Mouse (Mus musculus): Measurements from ENCODE around the gene 0610030E20Rik. TPM values are rescaled to one million over a fixed set of nuclear protein-coding genes. Genes with fewer than 3 reads are reported as not detected.
A peak's percentile ranks its signal among the peaks of the same experiment; 100 is the strongest.

Gene 0610030E20Rik
- polyA plus RNA-seq, 1 experiment from 2014 or later = 36.0 TPM

- H3K27ac ChIP-seq (replicated peaks) = no peak overlapping the region
- 82% methylated on average over 6 of the region's 6 CpGs for WGBS
These were observed 23.2 kb upstream of the 0610030E20Rik start for GRCm38 (mm10) chr6:72323786-72324508.

GRCm38 (mm10) chr6:72326274-72326673 lies 20.8 kb upstream of the 0610030E20Rik start:
- H3K27me3 ChIP-seq = no peaks in the 10 kb centered on the region
- 61% methylated on average over 6 of the region's 6 CpGs for WGBS
- H3K4me2 ChIP-seq (replicated peaks) = no peak overlapping the region
- H3K27ac ChIP-seq (replicated peaks) = no peak overlapping the region
- no peak overlapping the region for H3K4me3 ChIP-seq (replicated peaks)
- H3K9ac ChIP-seq = no peak overlapping the region
- no peak for ATAC-seq (ENCODE audit: insufficient number of reproducible peaks, low FRiP score, low TSS enrichment, low read depth)
- H3K4me1 ChIP-seq = no peaks in the 10 kb centered on the region
- peaks cover 81% of the 10 kb centered on the region for H3K36me3 ChIP-seq
- H3K9me3 ChIP-seq (replicated peaks) = no peaks in the 10 kb centered on the region

More at GRCm38 (mm10) chr6:72323786-72324508, 23.2 kb upstream of the 0610030E20Rik start:
- no peak for ATAC-seq (ENCODE audit: insufficient number of reproducible peaks, low FRiP score, low TSS enrichment, low read depth)
- Histone ChIP-seq H3K9ac (no peak overlapping the region), H3K27me3 (no peaks in the 10 kb centered on the region), H3K4me3 (replicated peaks) (no peak overlapping the region), H3K4me1 (no peaks in the 10 kb centered on the region), H3K36me3 (peaks cover 87% of the 10 kb centered on the region), H3K9me3 (replicated peaks) (no peaks in the 10 kb centered on the region), H3K4me2 (replicated peaks) (no peak overlapping the region)

- Histone ChIP-seq H3K4me2 (replicated peaks) (no peak overlapping the region), H3K36me3 (peaks cover 82% of the 10 kb centered on the region), H3K9me3 (replicated peaks) (no peaks in the 10 kb centered on the region), H3K27me3 (no peaks in the 10 kb centered on the region), H3K4me1 (no peaks in the 10 kb centered on the region), H3K4me3 (replicated peaks) (no peak overlapping the region), H3K9ac (no peak overlapping the region), H3K27ac (replicated peaks) (no peak overlapping the region)
- no peak for ATAC-seq (ENCODE audit: insufficient number of reproducible peaks, low FRiP score, low TSS enrichment, low read depth)
- WGBS = 81% methylated on average over 5 of the region's 5 CpGs
These were observed 18.1 kb upstream of the 0610030E20Rik start for GRCm38 (mm10) chr6:72329019-72329418.

- H3K4me1 ChIP-seq = no peaks in the 10 kb centered on the region
- no peak overlapping the region for H3K27ac ChIP-seq (replicated peaks)
- H3K4me2 ChIP-seq (replicated peaks) = no peak overlapping the region
- peaks cover 77% of the 10 kb centered on the region for H3K36me3 ChIP-seq
- H3K4me3 ChIP-seq (replicated peaks) = no peak overlapping the region
- WGBS = 91% methylated on average over 4 of the region's 4 CpGs
- H3K27me3 ChIP-seq = no peaks in the 10 kb centered on the region
- H3K9me3 ChIP-seq (replicated peaks) = no peaks in the 10 kb centered on the region
- H3K9ac ChIP-seq = no peak overlapping the region
- ATAC-seq (ENCODE audit: insufficient number of reproducible peaks, low FRiP score, low TSS enrichment, low read depth) = no peak
These were observed 17.0 kb upstream of the 0610030E20Rik start for GRCm38 (mm10) chr6:72330133-72330532.

GRCm38 (mm10) chr6:72333111-72333510 lies 14.0 kb upstream of the 0610030E20Rik start:
- Histone ChIP-seq H3K9ac (no peak overlapping the region), H3K9me3 (replicated peaks) (no peaks in the 10 kb centered on the region), H3K36me3 (peaks cover 82% of the 10 kb centered on the region), H3K4me1 (no peaks in the 10 kb centered on the region), H3K4me3 (replicated peaks) (no peak overlapping the region), H3K27me3 (no peaks in the 10 kb centered on the region), H3K27ac (replicated peaks) (no peak overlapping the region), H3K4me2 (replicated peaks) (no peak overlapping the region)
- ATAC-seq (ENCODE audit: insufficient number of reproducible peaks, low FRiP score, low TSS enrichment, low read depth) = no peak
- WGBS = 63% methylated on average over 5 of the region's 5 CpGs

- no peak overlapping the region for H3K4me3 ChIP-seq (replicated peaks)
- ATAC-seq (ENCODE audit: insufficient number of reproducible peaks, low FRiP score, low TSS enrichment, low read depth) = no peak
- H3K36me3 ChIP-seq = peaks cover 43% of the 10 kb centered on the region
- H3K4me2 ChIP-seq (replicated peaks) = no peak overlapping the region
- no peaks in the 10 kb centered on the region for H3K9me3 ChIP-seq (replicated peaks)
- H3K27ac ChIP-seq (replicated peaks) = no peak overlapping the region
- 46% methylated on average over 2 of the region's 2 CpGs for WGBS
- no peak overlapping the region for H3K9ac ChIP-seq
- no peaks in the 10 kb centered on the region for H3K27me3 ChIP-seq
- peaks cover 16% of the 10 kb centered on the region for H3K4me1 ChIP-seq
These were observed 6.6 kb upstream of the 0610030E20Rik start for GRCm38 (mm10) chr6:72340481-72340880.

- Histone ChIP-seq H3K27ac (replicated peaks) (peak overlapping the region; percentile 56; the same call in 1 of the 2 replicates), H3K9me3 (replicated peaks) (no peaks in the 10 kb centered on the region), H3K4me1 (peaks cover 40% of the 10 kb centered on the region), H3K9ac (peak overlapping the region; percentile 90), H3K4me2 (replicated peaks) (peak overlapping the region; percentile 76), H3K4me3 (replicated peaks) (peak overlapping the region; percentile 96), H3K36me3 (peaks cover 17% of the 10 kb centered on the region), H3K27me3 (no peaks in the 10 kb centered on the region)
- 0% methylated on average over 42 of the region's 42 CpGs for WGBS
- ATAC-seq (ENCODE audit: insufficient number of reproducible peaks, low FRiP score, low TSS enrichment, low read depth) = peak; percentile 19; the same call in 1 of the 2 replicates
These were observed 2.6 kb upstream of the 0610030E20Rik start for GRCm38 (mm10) chr6:72344396-72345073.

- Histone ChIP-seq H3K9me3 (replicated peaks) (no peaks in the 10 kb centered on the region), H3K27me3 (no peaks in the 10 kb centered on the region), H3K4me2 (replicated peaks) (peak within 1 kb of the TSS; percentile 76), H3K27ac (replicated peaks) (peak within 1 kb of the TSS; percentile 56; the same call in 1 of the 2 replicates), H3K4me1 (peaks cover 40% of the 10 kb centered on the region), H3K4me3 (replicated peaks) (peak within 1 kb of the TSS; percentile 96), H3K9ac (peak within 1 kb of the TSS; percentile 90), H3K36me3 (peaks cover 19% of the 10 kb centered on the region)
- under 1% methylated on average over 30 of the region's 30 CpGs for WGBS
- ATAC-seq (ENCODE audit: insufficient number of reproducible peaks, low FRiP score, low TSS enrichment, low read depth) = peak; percentile 80
These were observed 2.0 kb upstream of the 0610030E20Rik start, which contains the start of gene Usp39 for GRCm38 (mm10) chr6:72345074-72345567. Usp39 (minus strand) TSS chr6:72345184.

- no peaks in the 10 kb centered on the region for H3K27me3 ChIP-seq
- peak overlapping the region; percentile 76 for H3K4me2 ChIP-seq (replicated peaks)
- H3K9ac ChIP-seq = no peak overlapping the region
- WGBS = 44% methylated on average over 6 of the region's 6 CpGs
- peaks cover 24% of the 10 kb centered on the region for H3K36me3 ChIP-seq
- no peaks in the 10 kb centered on the region for H3K9me3 ChIP-seq (replicated peaks)
- no peak overlapping the region for H3K27ac ChIP-seq (replicated peaks)
- peaks cover 40% of the 10 kb centered on the region for H3K4me1 ChIP-seq
- no peak for ATAC-seq (ENCODE audit: insufficient number of reproducible peaks, low FRiP score, low TSS enrichment, low read depth)
- H3K4me3 ChIP-seq (replicated peaks) = peak overlapping the region; percentile 96
These were observed 1.5 kb upstream of the 0610030E20Rik start for GRCm38 (mm10) chr6:72345633-72346032.

GRCm38 (mm10) chr6:72346261-72346660 lies 856 bp upstream of the 0610030E20Rik start:
- Histone ChIP-seq H3K9ac (no peak overlapping the region), H3K36me3 (peaks cover 30% of the 10 kb centered on the region), H3K9me3 (replicated peaks) (no peaks in the 10 kb centered on the region), H3K4me1 (peaks cover 40% of the 10 kb centered on the region), H3K4me2 (replicated peaks) (no peak overlapping the region), H3K27ac (replicated peaks) (no peak overlapping the region), H3K27me3 (no peaks in the 10 kb centered on the region), H3K4me3 (replicated peaks) (peak overlapping the region; percentile 71; the same call in 1 of the 2 replicates)
- ATAC-seq (ENCODE audit: insufficient number of reproducible peaks, low FRiP score, low TSS enrichment, low read depth) = no peak
- 73% methylated on average over 4 of the region's 4 CpGs for WGBS

- Histone ChIP-seq H3K36me3 (peaks cover 27% of the 10 kb centered on the region), H3K4me3 (replicated peaks) (peak overlapping the region; percentile 71)
- 80% methylated on average over 10 of the region's 10 CpGs for WGBS
These were observed 1.3 kb downstream of the 0610030E20Rik start for GRCm38 (mm10) chr6:72348411-72348810.

More at GRCm38 (mm10) chr6:72348411-72348810, 1.3 kb downstream of the 0610030E20Rik start:
- Histone ChIP-seq H3K27ac (replicated peaks) (no peak overlapping the region), H3K4me2 (replicated peaks) (peak overlapping the region; percentile 75), H3K27me3 (no peaks in the 10 kb centered on the region), H3K4me1 (peaks cover 49% of the 10 kb centered on the region), H3K9me3 (replicated peaks) (no peaks in the 10 kb centered on the region), H3K9ac (peak overlapping the region; percentile 26; the same call in 1 of the 2 replicates)
- ATAC-seq (ENCODE audit: insufficient number of reproducible peaks, low FRiP score, low TSS enrichment, low read depth) = no peak
